Mouse (Mus musculus) testis, adult 2 months (tissue): ENCODE measurements around the gene Xkr8.

Source experiments
- CTCF ChIP-seq: fragments of 200-500 bp; IDR thresholded peaks from 2 replicates; pipeline ENCODE4 v1.5.1; 2012; ENCODE audit warnings: low read depth, mild to moderate bottlenecking, inconsistent platforms, low read length, moderate library complexity; ENCODE audit not compliant: control insufficient read depth, insufficient read depth, insufficient replicate concordance
- POLR2A ChIP-seq: fragments of 200-500 bp; IDR thresholded peaks from 2 replicates; pipeline ENCODE4 v1.6.1; 2012; ENCODE audit warnings: low read depth, mild to moderate bottlenecking, inconsistent platforms, low read length, moderate library complexity; ENCODE audit not compliant: control insufficient read depth

- TF ChIP-seq POLR2A = no peak
- no peak for TF ChIP-seq CTCF
Observed at GRCm38 (mm10) chr4:132760296-132760695, 27.9 kb upstream of the Xkr8 start.
